Mouse (Mus musculus): ENCODE results near the gene Dld.

The Dld gene

GRCm38 (mm10) chr12:31298122-31298521 is 53.1 kb downstream of the Dld start:
- H3K36me3 ChIP-seq (ENCODE audit: insufficient read depth, low read length): peaks cover 56% of the 10 kb centered on the region
- peaks cover 32% of the 10 kb centered on the region for H3K4me1 ChIP-seq (replicated peaks; ENCODE audit: low read depth, low read length)
- TF ChIP-seq CTCF (conservative IDR thresholded peaks at IDR 0.05; ENCODE audit: low read length) (no peak), NANOG (IDR thresholded peaks at IDR 0.05; ENCODE audit: borderline replicate concordance, low read length) (no peak), POU5F1 (IDR thresholded peaks at IDR 0.05; ENCODE audit: borderline replicate concordance, low read length) (no peak)
- H3K9me3 ChIP-seq (ENCODE audit: low read length): no peaks in the 10 kb centered on the region
- H3K27me3 ChIP-seq (ENCODE audit: insufficient read depth, low read length): no peaks in the 10 kb centered on the region
- no peak overlapping the region for H3K4me3 ChIP-seq (replicated peaks; ENCODE audit: low read length)

DNA sequence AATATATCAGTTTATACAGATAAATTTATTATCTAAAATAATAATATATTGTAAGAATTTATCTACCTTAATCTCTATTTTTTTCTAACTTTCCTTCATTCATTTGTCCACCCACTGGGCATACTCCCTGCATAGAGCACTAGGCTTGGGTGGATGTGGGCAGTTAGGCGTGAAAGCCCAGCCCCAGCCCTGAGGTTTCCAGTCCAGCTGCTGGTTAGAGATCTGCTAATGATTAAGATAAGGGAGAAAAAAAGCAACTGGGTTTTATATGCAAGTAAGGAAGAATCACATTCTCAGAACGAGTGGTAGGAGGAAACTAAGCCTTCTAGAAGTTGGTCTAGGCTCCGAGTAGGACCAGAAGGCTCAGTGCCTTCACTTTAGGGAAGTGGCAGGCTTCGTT is 55.2 kb downstream of the Dld start:
- Histone ChIP-seq H3K27me3 (ENCODE audit: insufficient read depth, low read length) (no peaks in the 10 kb centered on the region), H3K4me1 (replicated peaks; ENCODE audit: low read depth, low read length) (peaks cover 47% of the 10 kb centered on the region), H3K36me3 (ENCODE audit: insufficient read depth, low read length) (peaks cover 50% of the 10 kb centered on the region), H3K4me3 (replicated peaks; ENCODE audit: low read length) (no peak overlapping the region), H3K9me3 (ENCODE audit: low read length) (no peaks in the 10 kb centered on the region)
- TF ChIP-seq NANOG (IDR thresholded peaks at IDR 0.05; ENCODE audit: borderline replicate concordance, low read length): no peak
- TF ChIP-seq CTCF (conservative IDR thresholded peaks at IDR 0.05; ENCODE audit: low read length): no peak
- TF ChIP-seq POU5F1 (IDR thresholded peaks at IDR 0.05; ENCODE audit: borderline replicate concordance, low read length): no peak

GRCm38 (mm10) chr12:31295505-31295904 is 55.7 kb downstream of the Dld start:
- Histone ChIP-seq H3K36me3 (ENCODE audit: insufficient read depth, low read length) (peaks cover 50% of the 10 kb centered on the region), H3K9me3 (ENCODE audit: low read length) (no peaks in the 10 kb centered on the region), H3K4me3 (replicated peaks; ENCODE audit: low read length) (no peak overlapping the region), H3K27me3 (ENCODE audit: insufficient read depth, low read length) (no peaks in the 10 kb centered on the region), H3K4me1 (replicated peaks; ENCODE audit: low read depth, low read length) (peaks cover 47% of the 10 kb centered on the region)
- TF ChIP-seq POU5F1 (IDR thresholded peaks at IDR 0.05; ENCODE audit: borderline replicate concordance, low read length): no peak
- TF ChIP-seq NANOG (IDR thresholded peaks at IDR 0.05; ENCODE audit: borderline replicate concordance, low read length): no peak
- no peak for TF ChIP-seq CTCF (conservative IDR thresholded peaks at IDR 0.05; ENCODE audit: low read length)

DNA sequence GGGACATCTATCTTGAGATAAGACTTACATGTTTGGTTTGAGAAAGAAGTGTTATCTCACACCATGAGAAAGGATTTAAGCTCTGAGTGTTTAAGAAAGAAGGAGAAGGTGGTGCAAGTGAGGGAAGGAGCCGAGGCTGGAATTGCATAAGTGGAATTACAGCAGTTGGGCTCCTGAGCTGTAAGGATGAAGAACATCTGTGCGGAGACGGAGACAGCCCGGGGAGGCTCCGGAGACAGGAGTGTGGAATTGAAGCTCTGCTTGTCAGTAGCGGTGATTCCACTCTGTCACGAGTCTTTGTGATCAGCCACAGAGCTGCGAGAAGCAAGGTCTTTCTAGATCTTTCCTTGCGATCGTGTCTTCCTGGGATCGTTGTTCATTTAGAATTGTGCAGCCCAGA is 56.3 kb downstream of the Dld start:
- Histone ChIP-seq H3K4me1 (replicated peaks; ENCODE audit: low read depth, low read length) (peaks cover 47% of the 10 kb centered on the region), H3K9me3 (ENCODE audit: low read length) (no peaks in the 10 kb centered on the region), H3K27me3 (ENCODE audit: insufficient read depth, low read length) (no peaks in the 10 kb centered on the region), H3K4me3 (replicated peaks; ENCODE audit: low read length) (no peak overlapping the region), H3K36me3 (ENCODE audit: insufficient read depth, low read length) (peaks cover 50% of the 10 kb centered on the region)
- TF ChIP-seq POU5F1 (IDR thresholded peaks at IDR 0.05; ENCODE audit: borderline replicate concordance, low read length): no peak
- TF ChIP-seq NANOG (IDR thresholded peaks at IDR 0.05; ENCODE audit: borderline replicate concordance, low read length): no peak
- TF ChIP-seq CTCF (conservative IDR thresholded peaks at IDR 0.05; ENCODE audit: low read length): no peak

DNA sequence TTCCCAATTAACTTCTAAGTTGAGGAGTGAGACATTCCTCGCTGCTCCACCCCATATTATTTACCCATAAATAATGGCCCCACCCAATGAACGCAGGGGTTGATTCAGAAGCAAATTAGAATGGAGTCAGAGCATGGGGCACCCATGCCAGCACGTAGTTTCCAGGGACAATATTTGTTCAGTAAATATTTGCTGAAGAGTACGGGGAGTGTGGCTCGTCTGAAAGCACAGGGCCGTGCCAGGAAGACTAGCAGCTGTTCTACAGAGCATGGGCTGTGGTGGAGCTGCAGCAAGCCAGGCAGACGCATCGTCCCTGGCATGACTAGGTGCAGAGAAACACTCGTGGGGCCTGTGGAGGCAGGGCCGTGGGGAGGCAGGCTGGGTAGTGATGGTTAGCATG is 56.7 kb downstream of the Dld start:
- H3K36me3 ChIP-seq (ENCODE audit: insufficient read depth, low read length): peaks cover 49% of the 10 kb centered on the region
- 0 out of 2 replicates have a peak overlapping the region, but pooled peaks have one; percentile 7 for H3K4me3 ChIP-seq (replicated peaks; ENCODE audit: low read length)
- no peak for TF ChIP-seq CTCF (conservative IDR thresholded peaks at IDR 0.05; ENCODE audit: low read length)
- TF ChIP-seq POU5F1 (IDR thresholded peaks at IDR 0.05; ENCODE audit: borderline replicate concordance, low read length): no peak
- TF ChIP-seq NANOG (IDR thresholded peaks at IDR 0.05; ENCODE audit: borderline replicate concordance, low read length): no peak
- no peaks in the 10 kb centered on the region for H3K9me3 ChIP-seq (ENCODE audit: low read length)
- H3K4me1 ChIP-seq (replicated peaks; ENCODE audit: low read depth, low read length): peaks cover 47% of the 10 kb centered on the region
- no peaks in the 10 kb centered on the region for H3K27me3 ChIP-seq (ENCODE audit: insufficient read depth, low read length)

DNA sequence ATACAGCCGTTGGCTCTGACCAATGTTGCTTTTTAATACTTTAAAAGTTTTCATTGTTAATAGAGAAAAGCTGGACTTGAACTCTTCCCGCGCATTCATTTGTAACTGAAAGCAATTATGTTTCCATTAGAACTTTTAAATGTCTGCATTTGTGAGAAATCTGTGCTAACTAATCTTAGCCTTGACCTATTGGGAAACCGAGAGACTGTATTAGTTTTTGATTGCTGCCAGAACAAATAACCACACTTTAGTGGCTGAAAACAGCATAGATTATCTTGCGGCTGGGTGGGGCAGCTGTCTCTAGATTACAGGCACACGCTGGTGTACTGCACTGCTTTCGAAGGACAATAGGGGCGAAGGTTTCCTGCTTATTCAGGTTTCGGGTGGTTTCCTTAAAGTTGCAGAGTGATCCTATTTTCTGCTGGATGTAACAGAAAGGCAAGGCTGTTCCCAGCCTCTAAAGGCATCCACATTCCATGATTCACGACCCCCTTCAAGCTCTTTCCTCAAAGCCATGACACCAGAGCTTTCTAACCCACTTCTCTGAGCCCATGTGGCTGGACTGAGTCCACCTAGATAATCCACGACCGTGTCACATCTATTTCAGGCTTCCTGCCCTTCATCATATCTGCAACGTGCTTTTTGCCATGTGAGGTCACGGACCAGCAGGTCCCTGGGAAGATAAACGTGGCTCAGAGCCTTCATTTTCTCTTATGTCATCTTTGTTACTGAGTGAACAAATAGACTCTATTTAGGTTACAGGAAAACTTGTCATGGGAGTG is 57.7 kb downstream of the Dld start:
- Histone ChIP-seq H3K9me3 (ENCODE audit: low read length) (no peaks in the 10 kb centered on the region), H3K27me3 (ENCODE audit: insufficient read depth, low read length) (no peaks in the 10 kb centered on the region), H3K36me3 (ENCODE audit: insufficient read depth, low read length) (peaks cover 49% of the 10 kb centered on the region), H3K4me3 (replicated peaks; ENCODE audit: low read length) (0 out of 2 replicates have a peak overlapping the region, but pooled peaks have one; percentile 7), H3K4me1 (replicated peaks; ENCODE audit: low read depth, low read length) (peaks cover 57% of the 10 kb centered on the region)
- no peak for TF ChIP-seq CTCF (conservative IDR thresholded peaks at IDR 0.05; ENCODE audit: low read length)

DNA sequence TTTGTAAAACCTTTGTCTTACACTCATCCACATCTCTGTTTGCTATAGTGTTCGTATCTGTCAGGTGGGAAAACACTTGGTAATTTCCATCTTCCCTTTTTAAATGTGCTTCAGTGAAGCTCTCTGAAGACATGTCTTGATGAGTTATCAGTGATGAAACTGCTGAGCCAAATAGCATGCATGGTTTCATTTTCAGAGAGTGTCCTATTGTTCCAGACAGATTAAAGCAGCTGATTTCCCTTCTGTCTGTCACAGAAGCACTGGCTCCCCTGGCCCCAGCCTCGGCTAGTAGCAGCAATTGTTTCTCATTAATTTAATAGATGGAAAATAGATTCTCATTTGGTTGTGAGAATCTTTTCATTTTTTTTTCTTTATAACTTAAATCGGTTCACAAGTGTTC is 60.3 kb downstream of the Dld start:
- Histone ChIP-seq H3K27me3 (ENCODE audit: insufficient read depth, low read length) (no peaks in the 10 kb centered on the region), H3K36me3 (ENCODE audit: insufficient read depth, low read length) (peaks cover 64% of the 10 kb centered on the region), H3K4me1 (replicated peaks; ENCODE audit: low read depth, low read length) (peaks cover 67% of the 10 kb centered on the region), H3K9me3 (ENCODE audit: low read length) (no peaks in the 10 kb centered on the region), H3K4me3 (replicated peaks; ENCODE audit: low read length) (no peak overlapping the region)
- TF ChIP-seq CTCF (conservative IDR thresholded peaks at IDR 0.05; ENCODE audit: low read length) (no peak), POU5F1 (IDR thresholded peaks at IDR 0.05; ENCODE audit: borderline replicate concordance, low read length) (no peak), NANOG (IDR thresholded peaks at IDR 0.05; ENCODE audit: borderline replicate concordance, low read length) (no peak)

DNA sequence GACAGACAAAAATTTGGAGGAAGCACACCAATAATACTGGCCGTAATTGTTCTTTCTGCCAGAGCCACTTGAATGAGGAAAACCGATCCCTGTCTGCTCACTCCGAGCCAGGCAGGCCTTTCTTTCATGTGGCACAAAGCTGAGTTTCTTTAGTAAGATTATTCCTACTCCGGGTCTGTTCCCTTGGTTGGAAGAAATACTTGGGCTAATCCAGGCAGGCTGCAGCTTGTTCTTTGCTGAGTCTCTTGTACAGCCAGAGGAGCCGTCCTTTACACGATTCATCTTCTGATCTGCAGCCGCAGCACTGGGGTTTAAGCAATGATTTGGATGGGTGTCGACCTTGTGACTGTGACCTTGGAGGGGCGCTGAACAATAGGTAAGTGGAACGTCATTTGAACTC is 62.2 kb downstream of the Dld start:
- TF ChIP-seq POU5F1 (IDR thresholded peaks at IDR 0.05; ENCODE audit: borderline replicate concordance, low read length) (no peak), CTCF (conservative IDR thresholded peaks at IDR 0.05; ENCODE audit: low read length) (no peak)
- Histone ChIP-seq H3K36me3 (ENCODE audit: insufficient read depth, low read length) (peaks cover 80% of the 10 kb centered on the region), H3K9me3 (ENCODE audit: low read length) (no peaks in the 10 kb centered on the region), H3K4me1 (replicated peaks; ENCODE audit: low read depth, low read length) (peaks cover 61% of the 10 kb centered on the region), H3K4me3 (replicated peaks; ENCODE audit: low read length) (no peak overlapping the region), H3K27me3 (ENCODE audit: insufficient read depth, low read length) (no peaks in the 10 kb centered on the region)

DNA sequence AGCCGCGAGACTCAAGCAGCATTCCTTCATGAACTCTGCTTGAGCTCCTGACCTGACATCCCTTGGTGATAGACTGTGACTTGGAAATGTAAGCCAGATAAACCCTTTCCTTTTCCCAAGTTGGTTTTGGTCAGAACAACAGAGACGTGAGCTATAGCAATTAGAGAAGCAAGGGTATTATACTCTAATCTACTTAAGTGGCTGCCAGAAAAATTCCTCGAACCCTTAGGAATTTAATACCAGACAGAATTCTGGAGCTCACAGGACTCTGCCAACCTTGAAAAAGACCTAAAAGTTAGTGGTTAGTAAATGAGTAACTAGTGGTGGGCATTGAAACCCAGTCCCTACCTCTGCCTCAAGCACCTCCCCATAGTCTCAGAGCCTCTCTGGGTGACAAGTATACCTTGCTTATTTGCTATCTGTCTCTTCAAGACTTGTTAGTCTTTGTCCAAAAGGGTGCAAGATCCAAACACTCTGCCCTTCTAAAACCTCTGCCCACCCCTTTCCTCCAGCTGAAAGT is 67.6 kb downstream of the Dld start:
- no peak for TF ChIP-seq CTCF (conservative IDR thresholded peaks at IDR 0.05; ENCODE audit: low read length)
- no peaks in the 10 kb centered on the region for H3K9me3 ChIP-seq (ENCODE audit: low read length)
- no peak overlapping the region for H3K4me3 ChIP-seq (replicated peaks; ENCODE audit: low read length)
- H3K27me3 ChIP-seq (ENCODE audit: insufficient read depth, low read length): no peaks in the 10 kb centered on the region
- peaks cover 28% of the 10 kb centered on the region for H3K4me1 ChIP-seq (replicated peaks; ENCODE audit: low read depth, low read length)
- peaks cover 95% of the 10 kb centered on the region for H3K36me3 ChIP-seq (ENCODE audit: insufficient read depth, low read length)
